8 mouse cellular contexts compared by ENCODE assay signal in the genomic region with DNA sequence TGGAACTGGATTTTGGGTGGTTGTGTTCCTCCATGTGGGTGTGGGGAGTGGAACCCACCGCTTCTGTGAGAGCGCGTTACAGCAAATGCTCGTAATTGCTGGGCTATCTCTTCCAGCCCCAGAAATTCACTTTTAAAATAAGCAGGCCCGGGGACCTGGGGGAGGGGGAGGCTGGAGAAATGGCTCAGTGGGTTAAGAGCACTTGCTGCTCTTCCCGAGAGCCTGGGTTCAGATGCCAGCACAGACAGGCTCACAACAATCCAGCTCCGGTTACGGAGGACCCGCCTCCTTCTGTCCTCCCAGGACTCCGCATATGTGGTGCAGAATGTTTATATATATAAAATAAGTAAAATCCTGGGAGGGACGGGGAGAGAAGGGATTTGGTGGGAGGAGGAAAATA. TPM values are rescaled to one million over a fixed set of nuclear protein-coding genes. Genes with fewer than 3 reads are reported as not detected.
DNase-seq lines count a peak whose midpoint lies in the region; ATAC-seq lines count a peak whose summit lies in the region.

No protein-coding gene starts in this region.

- no peaks in the 10 kb centered on the region for H3K27me3 ChIP-seq in heart, embryonic 12.5 days (replicated peaks)
- peaks cover 19% of the 10 kb centered on the region for H3K27me3 ChIP-seq in hindbrain, embryonic 14.5 days (ENCODE audit: control insufficient read depth, insufficient read depth, low read length)
- peaks cover 14% of the 10 kb centered on the region; the same call in 1 of the 2 replicates for H3K27me3 ChIP-seq in midbrain, embryonic 13.5 days

- H3K9me3 ChIP-seq in heart, embryonic 12.5 days (replicated peaks): no peaks in the 10 kb centered on the region
- H3K9me3 ChIP-seq in hindbrain, embryonic 14.5 days (ENCODE audit: control insufficient read depth, low read length): no peaks in the 10 kb centered on the region
- H3K9me3 ChIP-seq in midbrain, embryonic 13.5 days: no peaks in the 10 kb centered on the region

- no peak for ATAC-seq in heart, embryonic 12.5 days (ENCODE audit: insufficient number of reproducible peaks, low FRiP score)
- no peak for ATAC-seq in hindbrain, embryonic 14.5 days (ENCODE audit: low FRiP score)
- no peak for ATAC-seq in midbrain, embryonic 13.5 days

- H3K9ac ChIP-seq in heart, embryonic 12.5 days: peak overlapping the region; percentile 97
- H3K9ac ChIP-seq in hindbrain, embryonic 14.5 days: no peak overlapping the region
- no peak overlapping the region for H3K9ac ChIP-seq in midbrain, embryonic 13.5 days (replicated peaks)

- H3K4me2 ChIP-seq in heart, embryonic 12.5 days: peak overlapping the region; percentile 84
- H3K4me2 ChIP-seq in hindbrain, embryonic 14.5 days (replicated peaks): peak overlapping the region; percentile 95
- H3K4me2 ChIP-seq in midbrain, embryonic 13.5 days (replicated peaks): peak overlapping the region; percentile 98

- peaks cover 35% of the 10 kb centered on the region for H3K36me3 ChIP-seq in heart, embryonic 12.5 days
- no peaks in the 10 kb centered on the region; the same call in 1 of the 2 replicates for H3K36me3 ChIP-seq in hindbrain, embryonic 14.5 days (replicated peaks; ENCODE audit: control insufficient read depth, insufficient read depth)
- 0 out of 2 replicates have a peak, but pooled peaks cover 5% of the 10 kb centered on the region for H3K36me3 ChIP-seq in midbrain, embryonic 13.5 days

- WGBS in heart, embryonic 12.5 days: 11% methylated on average over 11 of the region's 11 CpGs
- 15% methylated on average over 11 of the region's 11 CpGs for WGBS in hindbrain, embryonic 14.5 days
- WGBS in midbrain, embryonic 13.5 days: 8% methylated on average over 11 of the region's 11 CpGs

- DNase-seq in heart, adult 9 months (ENCODE audit: low spot score in 2 of 2): no peak
- peak; percentile 58 for DNase-seq in embryo, embryonic 10 days (ENCODE audit: low spot score)
- no peak for DNase-seq in hindbrain, embryonic 14.5 days (ENCODE audit: low spot score)
- no peak for DNase-seq in thymus, postnatal 25 days
- DNase-seq in layer of hippocampus, adult 8-10 months (ENCODE audit: low spot score in 2 of 2): no peak
- no peak for DNase-seq in kidney, adult 11 months

- H3K27ac ChIP-seq in heart, embryonic 12.5 days (ENCODE audit: poor library complexity, severe bottlenecking): peak overlapping the region; percentile 93; the same call in 1 of the 2 replicates
- H3K27ac ChIP-seq in hindbrain, embryonic 14.5 days: 0 out of 2 replicates have a peak overlapping the region, but pooled peaks have one; percentile 49
- H3K27ac ChIP-seq in midbrain, embryonic 13.5 days: peak overlapping the region; percentile 84; the same call in 1 of the 2 replicates

- peak overlapping the region; percentile 84 for H3K4me3 ChIP-seq in heart, embryonic 12.5 days
- H3K4me3 ChIP-seq in hindbrain, embryonic 14.5 days (replicated peaks; ENCODE audit: low read length): no peak overlapping the region; the same call in 1 of the 2 replicates
- H3K4me3 ChIP-seq in midbrain, embryonic 13.5 days (replicated peaks): peak overlapping the region; percentile 73

- peaks cover 51% of the 10 kb centered on the region for H3K4me1 ChIP-seq in heart, embryonic 12.5 days (replicated peaks)
- peaks cover 27% of the 10 kb centered on the region; the same call in 1 of the 2 replicates for H3K4me1 ChIP-seq in hindbrain, embryonic 14.5 days (replicated peaks; ENCODE audit: control insufficient read depth, insufficient read depth, low read length)
- H3K4me1 ChIP-seq in midbrain, embryonic 13.5 days (replicated peaks): peaks cover 84% of the 10 kb centered on the region

RNA-seq across cellular contexts. Expression of a gene that starts 2.9 kb away (rescaled TPM):
- polyA plus RNA-seq in heart, embryonic 12.5 days (2016; fragmentation: Nextera tagmentation; extraction: Ambion mirVana): 42.8 and 43.1 TPM in 2 replicates
- polyA plus RNA-seq in hindbrain, embryonic 14.5 days (2014; fragmentation: Nextera tagmentation; extraction: Ambion mirVana): 18.9 and 21.5 TPM in 2 replicates
- polyA plus RNA-seq in midbrain, embryonic 13.5 days (2015; fragmentation: Nextera tagmentation; extraction: Ambion mirVana): 35.2 and 44.5 TPM in 2 replicates
- 1 to 10 TPM in 1 of 4 experiments, under 1 TPM in 3; 0.66 to 2.6 (median 0.82) TPM for total RNA-seq in layer of hippocampus, adult 8-10 months (2022)

RNA-seq across cellular contexts. Expression of a gene that starts 15.0 kb away (rescaled TPM):
- polyA plus RNA-seq in heart, embryonic 12.5 days (2016; fragmentation: Nextera tagmentation; extraction: Ambion mirVana): 3.5 and 4.5 TPM in 2 replicates
- polyA plus RNA-seq in hindbrain, embryonic 14.5 days (2014; fragmentation: Nextera tagmentation; extraction: Ambion mirVana): 4.0 and 5.4 TPM in 2 replicates
- 13.0 and 15.4 TPM in 2 replicates for polyA plus RNA-seq in midbrain, embryonic 13.5 days (2015; fragmentation: Nextera tagmentation; extraction: Ambion mirVana)
- 1 to 10 TPM; 2.6 to 4.2 (median 3.9) TPM for total RNA-seq in layer of hippocampus, adult 8-10 months (2022)

RNA-seq across cellular contexts. Expression of a gene that starts 20.2 kb away (rescaled TPM):
- 193 and 203 TPM in 2 replicates for polyA plus RNA-seq in heart, embryonic 12.5 days (2016; fragmentation: Nextera tagmentation; extraction: Ambion mirVana)
- 174 and 176 TPM in 2 replicates for polyA plus RNA-seq in hindbrain, embryonic 14.5 days (2014; fragmentation: Nextera tagmentation; extraction: Ambion mirVana)
- 143 and 158 TPM in 2 replicates for polyA plus RNA-seq in midbrain, embryonic 13.5 days (2015; fragmentation: Nextera tagmentation; extraction: Ambion mirVana)
- total RNA-seq in layer of hippocampus, adult 8-10 months (2022): 10 to 100 TPM; 80.0 to 94.3 (median 87.5) TPM

RNA-seq across cellular contexts. Expression of a gene that starts 44.3 kb away (rescaled TPM):
- 0.55 and 0.65 TPM in 2 replicates for polyA plus RNA-seq in heart, embryonic 12.5 days (2016; fragmentation: Nextera tagmentation; extraction: Ambion mirVana)
- 0.14 and 0.20 TPM in 2 replicates for polyA plus RNA-seq in hindbrain, embryonic 14.5 days (2014; fragmentation: Nextera tagmentation; extraction: Ambion mirVana)
- 0.15 and 0.27 TPM in 2 replicates for polyA plus RNA-seq in midbrain, embryonic 13.5 days (2015; fragmentation: Nextera tagmentation; extraction: Ambion mirVana)
- under 1 TPM; 0.30 to 0.70 (median 0.41) TPM for total RNA-seq in layer of hippocampus, adult 8-10 months (2022)
